Mouse (Mus musculus) thymus, adult 2 months (tissue): ENCODE results near the gene Tert.

Experiments
- CTCF ChIP-seq: fragments of 200-500 bp; IDR thresholded peaks from 2 replicates; pipeline ENCODE4 v1.5.1; 2012; ENCODE audit warnings: mild to moderate bottlenecking, control low read depth, low read length, moderate library complexity, borderline replicate concordance; ENCODE audit not compliant: control insufficient read depth, poor library complexity, insufficient read depth; ENCODE audit errors: extremely low read depth
- POLR2A ChIP-seq: fragments of 200-500 bp; IDR thresholded peaks from 2 replicates; pipeline ENCODE4 v1.6.1; 2012; ENCODE audit warnings: mild to moderate bottlenecking, low read length, control low read depth, moderate library complexity; ENCODE audit not compliant: control insufficient read depth, poor library complexity, insufficient read depth; ENCODE audit errors: extremely low read depth

GRCm38 (mm10) chr13:73696529-73696928 lies 69.8 kb downstream of the Tert start:
- TF ChIP-seq CTCF (no peak), POLR2A (no peak)
